Mouse (Mus musculus): ENCODE measurements at regions not wholly inside any gene's neighbourhood (a gene's known extent, or its start where the extent isn't known, plus 50 kb on each side); places are given as distances from the start of the nearest gene placed in this dataset.

- DNase-seq: no peak
Observed at GRCm38 (mm10) chr8:42144220-42144619, 727.3 kb upstream of the Frg1 start.

DNA sequence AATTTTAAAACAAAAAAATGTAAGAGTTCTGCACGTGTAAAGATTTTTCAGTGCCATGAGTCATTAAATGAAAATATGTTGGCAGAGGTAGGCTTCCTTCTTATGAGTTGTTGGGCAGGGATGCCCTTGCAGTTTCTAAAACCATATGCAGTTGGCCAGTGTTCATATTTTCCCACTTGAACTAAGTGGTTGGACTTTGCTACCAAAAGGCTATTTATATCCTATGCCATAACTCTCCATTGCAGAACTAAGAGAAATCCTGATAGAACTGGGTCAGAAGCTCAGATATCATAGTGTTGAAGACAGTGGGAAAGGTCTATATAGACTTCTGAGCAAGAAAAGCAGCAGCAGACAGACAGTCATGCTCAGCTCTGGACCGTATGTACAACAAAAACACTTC is 690.7 kb upstream of the Frg1 start:
- DNase-seq: no peak

DNA sequence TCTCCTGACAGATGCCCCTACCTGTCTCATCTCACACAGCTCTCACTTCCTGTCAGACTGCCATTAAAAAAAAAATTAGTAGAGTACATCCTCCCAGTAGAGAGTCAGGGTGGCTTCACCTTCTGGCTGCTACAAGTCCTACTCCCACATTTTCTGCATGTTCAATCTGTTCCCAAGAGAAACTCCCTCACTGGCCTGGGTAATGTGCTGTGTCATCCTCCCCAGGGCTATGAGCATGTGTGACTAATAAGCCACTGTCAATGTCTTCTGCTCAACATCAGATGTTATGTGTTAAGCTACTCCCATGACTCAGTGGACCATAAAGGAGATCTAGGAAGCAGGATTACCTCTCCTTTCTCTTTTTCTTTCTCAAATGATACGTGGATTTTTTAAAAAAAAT is 652.4 kb upstream of the Frg1 start:
- peak in 1 of 2 experiments; percentile 4 for DNase-seq

DNA sequence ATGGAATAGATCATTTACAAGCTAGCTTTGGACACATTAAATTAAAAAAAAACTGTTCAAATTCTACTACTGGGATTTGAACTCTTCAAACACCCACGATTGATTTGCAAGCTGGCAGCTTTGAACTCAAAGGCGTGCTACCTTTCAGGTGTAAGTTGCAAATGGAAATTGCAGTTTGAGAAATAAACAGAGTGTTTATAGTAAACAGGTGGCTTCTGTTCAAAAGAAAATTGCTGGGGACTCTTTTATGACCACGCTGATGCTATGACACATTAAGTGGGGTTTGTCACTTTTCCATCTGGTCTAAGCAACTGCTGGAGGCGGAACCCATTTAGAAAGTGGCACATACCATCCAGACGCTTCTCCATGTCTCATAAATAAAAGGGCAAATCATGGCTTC is 626.7 kb upstream of the Frg1 start:
- peak in 1 of 2 experiments; percentile 4 for DNase-seq

DNA sequence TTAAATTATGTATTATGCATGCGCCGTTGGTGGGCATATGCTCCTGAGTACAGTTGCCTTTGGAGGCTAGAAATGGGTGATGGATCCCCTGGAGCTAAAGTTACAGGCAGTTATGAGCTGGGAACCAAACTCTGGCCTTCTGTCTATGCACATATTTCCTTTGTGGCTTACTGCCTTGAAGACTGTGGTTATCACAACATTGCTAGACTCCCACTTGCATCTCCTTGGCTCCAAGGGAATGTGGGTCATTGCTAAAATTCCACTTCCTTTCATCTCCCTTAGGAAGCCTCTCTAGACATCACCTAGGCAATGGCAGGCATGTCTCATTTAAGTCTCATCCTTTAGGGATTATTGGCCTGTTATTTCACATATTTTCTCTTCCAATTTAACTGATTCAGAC is 622.4 kb upstream of the Frg1 start:
- no peak for DNase-seq

- DNase-seq: no peak
Observed at GRCm38 (mm10) chr8:42026934-42027333, 610.1 kb upstream of the Frg1 start.

- no peak for DNase-seq
Observed at GRCm38 (mm10) chr8:42017786-42018185, 600.9 kb upstream of the Frg1 start.

- DNase-seq: no peak
Observed at GRCm38 (mm10) chr8:42003170-42003569, 586.3 kb upstream of the Frg1 start.

DNA sequence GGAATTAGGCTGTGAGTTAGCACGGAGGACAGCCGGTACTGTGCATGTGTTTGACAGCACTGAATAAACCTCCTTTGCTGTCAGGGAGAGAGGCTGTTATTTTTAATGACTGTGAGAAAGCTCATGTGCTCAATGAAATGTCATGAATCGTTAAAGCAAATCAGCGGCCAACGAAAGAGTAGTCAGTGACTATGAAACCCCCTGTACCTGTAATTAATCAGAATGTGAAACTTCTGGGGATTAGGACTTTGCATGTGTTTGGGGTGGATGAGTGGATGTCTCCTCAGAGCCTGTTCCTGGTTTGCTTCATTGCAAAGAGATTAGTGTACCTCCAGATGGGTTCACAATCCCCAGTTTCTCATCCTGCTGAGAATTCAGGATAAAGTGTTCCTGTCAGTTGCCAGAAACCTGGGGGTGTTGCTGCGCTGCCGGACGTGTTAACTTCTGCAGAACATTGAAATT is 572.2 kb upstream of the Frg1 start:
- peak; percentile 24 to 39 for DNase-seq

DNA sequence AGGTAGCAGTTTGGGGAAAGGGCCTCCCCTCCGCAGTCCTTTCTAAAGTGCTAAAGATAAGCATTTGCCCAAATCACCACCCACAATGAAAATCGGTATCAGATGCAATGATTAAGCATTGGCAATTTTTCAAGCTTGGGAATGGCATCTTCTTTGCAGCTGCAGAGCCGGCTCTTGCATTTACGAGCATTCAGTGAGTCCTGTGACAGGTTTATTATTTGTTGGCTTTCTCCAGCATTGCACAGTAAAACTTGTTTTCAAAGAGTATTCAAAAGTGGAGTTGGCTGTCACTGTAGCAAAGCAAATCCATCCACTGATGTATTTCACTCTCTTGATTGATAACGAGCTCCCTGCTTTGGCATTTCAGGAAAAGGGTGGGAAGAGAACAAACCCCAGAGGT is 571.3 kb upstream of the Frg1 start:
- no peak for DNase-seq

GRCm38 (mm10) chr8:41987417-41987816 is 570.5 kb upstream of the Frg1 start:
- DNase-seq: no peak

- DNase-seq: no peak
Observed at GRCm38 (mm10) chr8:41972416-41972815, 555.5 kb upstream of the Frg1 start.

DNA sequence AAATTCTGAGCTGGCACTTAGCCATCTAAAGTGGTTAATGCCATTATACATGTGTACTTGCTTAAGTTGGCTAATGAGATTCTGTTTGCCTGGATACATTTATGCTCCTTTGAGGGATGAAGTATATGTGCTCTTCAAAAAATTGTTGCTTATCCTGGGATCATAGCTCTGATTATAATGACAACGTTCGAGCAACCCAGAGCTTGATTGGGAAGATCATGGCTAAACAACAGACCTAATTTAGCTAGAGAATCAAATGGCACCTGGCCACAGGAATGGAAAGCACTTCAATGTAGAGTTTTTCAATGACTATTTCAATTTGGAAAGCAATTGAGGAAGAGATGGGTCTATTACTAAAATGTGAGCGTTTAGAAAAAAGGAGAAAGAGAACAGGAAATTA is 553.7 kb upstream of the Frg1 start:
- no peak for DNase-seq

- DNase-seq: no peak
Observed at GRCm38 (mm10) chr8:41969408-41969807, 552.5 kb upstream of the Frg1 start.

DNA sequence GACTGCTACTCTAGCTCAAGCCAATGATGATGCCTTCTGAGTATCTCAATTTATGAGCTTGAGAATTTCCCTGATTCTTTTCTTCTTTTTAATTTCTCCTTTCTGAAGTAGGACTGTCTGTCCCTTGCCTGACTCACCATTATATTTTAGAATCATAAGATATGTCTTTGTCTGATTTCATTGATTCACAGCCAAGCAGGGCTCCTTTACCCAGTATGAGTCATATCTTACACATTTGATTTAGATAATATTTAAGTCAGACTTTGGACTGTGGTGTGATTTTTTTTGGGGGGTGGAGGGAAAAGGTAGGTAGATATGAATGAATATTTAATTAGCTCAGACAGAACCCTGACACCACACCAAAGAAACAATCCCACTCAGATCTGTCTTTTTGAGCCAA is 547.2 kb upstream of the Frg1 start:
- DNase-seq: no peak

DNA sequence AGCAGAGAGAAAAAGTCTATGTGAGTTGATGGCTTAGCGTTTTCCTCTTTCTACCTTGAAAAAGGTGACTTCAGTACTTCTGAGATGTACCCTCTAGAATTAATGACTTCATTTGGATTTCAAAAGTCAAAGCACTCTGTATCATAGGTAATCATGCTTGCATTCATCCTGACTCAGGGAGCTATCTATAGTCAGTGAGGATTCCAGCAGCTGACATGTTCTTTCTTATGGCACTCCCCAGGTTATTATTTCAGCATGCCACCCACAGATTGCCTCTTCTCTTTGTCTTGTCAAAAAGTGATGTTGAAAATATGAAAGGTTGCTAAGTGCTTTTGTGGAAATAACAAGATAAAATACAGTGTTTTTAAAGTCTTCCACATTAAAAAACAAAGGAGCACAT is 540.0 kb upstream of the Frg1 start:
- DNase-seq: no peak

DNA sequence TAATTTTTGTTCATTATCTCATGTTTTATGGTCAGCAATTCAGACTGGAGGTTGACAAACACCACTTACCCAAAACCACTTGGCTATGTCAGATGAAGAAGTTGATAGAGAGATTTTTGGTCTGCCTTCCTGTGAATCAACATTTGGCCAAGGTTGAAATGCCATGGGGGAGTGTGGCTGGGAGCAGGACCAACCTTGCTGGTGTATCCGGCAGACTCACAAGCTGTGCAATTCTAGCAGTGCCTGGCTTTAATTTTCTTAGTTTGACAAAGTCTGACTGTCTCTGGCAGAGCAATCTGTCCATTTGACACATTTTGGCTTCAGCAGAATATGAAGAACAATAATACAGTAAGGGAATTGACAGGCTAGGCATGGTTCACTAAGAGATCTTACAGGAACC is 533.9 kb upstream of the Frg1 start:
- peak in 1 of 2 experiments; percentile 3 for DNase-seq

DNA sequence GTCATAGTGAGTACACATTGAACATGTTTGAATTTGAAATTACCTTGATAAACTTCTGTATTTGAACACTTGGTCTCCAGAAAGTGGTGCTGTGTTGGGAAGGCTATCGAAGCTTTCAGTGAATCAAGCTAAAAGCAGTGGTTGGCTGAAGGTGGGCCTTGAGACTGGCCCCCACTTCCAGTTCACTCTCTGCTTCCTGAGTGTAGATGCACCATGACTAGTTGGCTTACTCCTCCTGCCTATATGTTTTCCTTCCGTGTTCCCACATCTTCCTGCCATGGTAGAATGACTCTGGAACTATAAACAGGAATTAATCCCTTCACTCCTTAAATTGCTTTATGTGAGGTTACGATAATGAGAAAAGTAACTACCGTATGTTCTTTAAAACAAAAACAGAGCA is 522.4 kb upstream of the Frg1 start:
- DNase-seq: no peak

DNA sequence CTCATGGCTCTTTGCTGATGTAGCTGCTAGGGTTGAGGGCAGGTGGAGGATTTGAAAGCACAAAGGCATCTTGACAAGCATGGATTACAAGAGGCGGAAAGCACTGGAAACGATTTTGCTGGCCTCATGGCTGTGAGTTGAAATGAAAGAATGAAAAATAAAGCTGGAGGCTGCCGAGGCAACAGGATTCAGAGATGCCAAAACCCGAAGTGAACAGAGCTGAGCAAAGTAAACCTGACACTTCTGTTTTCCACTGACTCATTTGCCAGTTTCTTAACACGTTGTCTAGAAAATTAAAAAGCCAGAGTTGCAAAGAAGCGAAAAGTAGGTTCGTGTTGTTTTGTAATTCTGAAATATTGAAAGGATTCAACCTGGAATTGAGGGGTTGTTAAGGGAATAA is 504.2 kb upstream of the Frg1 start:
- no peak for DNase-seq

- DNase-seq: no peak
Observed at GRCm38 (mm10) chr8:41920536-41920935, 503.7 kb upstream of the Frg1 start.

DNA sequence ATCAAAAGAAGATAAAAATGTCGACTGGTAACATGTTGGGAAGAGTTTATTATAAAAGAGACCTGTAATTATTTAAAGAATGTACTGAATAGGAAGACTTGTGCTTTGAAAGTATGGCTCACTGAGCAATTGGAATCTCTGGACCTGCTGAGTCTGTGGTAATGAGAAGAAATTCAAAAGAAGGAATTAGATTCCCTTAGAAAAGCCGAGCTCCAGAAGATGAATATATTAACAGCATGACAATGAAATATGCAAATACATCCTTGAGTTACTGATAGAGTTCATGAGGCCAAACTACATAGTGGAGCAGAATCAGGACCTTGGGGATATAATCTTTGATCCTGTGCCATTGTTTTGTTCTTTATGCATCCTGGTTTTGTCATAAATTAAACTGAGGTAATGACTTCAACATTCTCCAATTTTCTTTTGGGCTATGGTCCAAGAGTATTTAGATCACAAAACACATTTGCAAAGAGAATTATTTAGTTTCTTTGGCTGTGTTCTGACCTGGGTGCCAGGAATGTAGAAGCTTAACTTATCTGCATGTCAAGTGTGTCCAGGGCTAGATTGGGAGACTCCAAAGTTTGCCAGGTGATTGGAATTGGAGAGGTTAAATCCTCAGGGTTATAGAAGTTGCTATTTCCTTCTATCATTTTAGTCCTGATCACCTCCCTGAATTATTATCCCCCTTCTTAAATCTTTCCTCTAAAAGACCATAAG is 461.3 kb upstream of the Frg1 start:
- no peak for DNase-seq

DNA sequence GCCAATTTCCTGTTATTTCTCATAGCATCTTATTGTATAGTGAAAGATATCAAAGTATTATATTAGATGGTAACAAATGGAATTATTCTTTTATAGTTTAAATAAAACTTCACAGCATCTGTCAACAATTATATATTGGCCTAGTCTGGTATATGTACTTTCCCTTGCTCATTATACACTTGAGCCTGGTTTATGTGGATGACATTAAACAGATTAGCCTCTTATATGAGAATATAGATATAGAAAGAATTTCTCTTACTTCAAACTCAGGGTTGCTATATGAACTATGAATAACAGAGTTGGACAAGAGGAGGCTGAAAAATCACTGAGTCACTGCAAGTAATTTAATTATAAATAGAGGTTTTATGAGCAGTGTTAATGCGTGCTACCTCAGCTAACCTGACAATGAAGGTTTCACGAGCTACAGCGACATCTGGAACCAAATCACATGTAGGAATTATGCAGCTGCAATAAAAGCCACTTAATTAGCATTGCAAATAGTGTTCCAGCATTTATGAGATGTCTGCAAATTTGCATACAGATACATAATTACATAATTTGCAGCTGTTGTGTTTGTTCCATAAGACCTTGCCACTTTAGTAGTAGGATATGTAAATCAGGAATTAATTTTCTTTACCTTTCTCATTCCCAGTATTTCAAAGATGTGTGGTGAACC is 452.9 kb upstream of the Frg1 start:
- no peak for DNase-seq

GRCm38 (mm10) chr8:41860918-41861317 is 444.0 kb upstream of the Frg1 start:
- DNase-seq: no peak

GRCm38 (mm10) chr8:41831713-41832112 is 414.8 kb upstream of the Frg1 start:
- no peak for DNase-seq

All from layer of hippocampus, postnatal 36 days (tissue).